Mouse (Mus musculus): ENCODE results near the gene Mesp1.

DNA sequence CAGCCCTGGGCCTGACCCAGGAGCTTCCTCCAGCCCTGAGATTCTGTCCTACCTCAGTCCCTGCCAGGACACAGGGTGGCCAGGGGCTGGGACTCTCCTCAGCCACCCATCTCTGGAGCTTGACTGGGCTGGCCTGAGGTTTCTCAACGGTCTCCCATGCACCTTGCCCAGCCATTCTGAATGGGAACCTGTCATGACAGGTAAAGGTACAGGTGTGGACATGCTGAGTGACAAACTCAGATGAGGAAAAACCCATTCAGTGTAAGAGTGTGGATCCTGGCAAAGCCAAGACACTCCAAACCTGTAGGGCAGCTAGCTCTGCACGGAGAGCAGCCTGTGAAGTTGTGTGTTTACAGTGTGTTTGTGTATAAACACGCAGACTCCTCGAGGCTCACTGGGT lies 6.7 kb upstream of the Mesp1 start:
- TF ChIP-seq CTCF (IDR thresholded peaks at IDR 0.05; ENCODE audit: low read depth) (no peak), EP300 (IDR thresholded peaks at IDR 0.05; ENCODE audit: low read depth) (no peak)

Measured in liver, embryonic 14.5 days (tissue).